Comparison of ENCODE assay signal across 7 mouse cellular contexts in genomic region chr2:84669828-84670568, GRCm38 (mm10). TPM values are rescaled to one million over a fixed set of nuclear protein-coding genes. Genes with fewer than 3 reads are reported as not detected.
DNase-seq lines count a peak whose midpoint lies in the region; ATAC-seq and TF ChIP-seq lines count a peak whose summit lies in the region.

No protein-coding gene starts in this region.

- no peak for TF ChIP-seq CTCF in testis, adult 2 months (IDR thresholded peaks at IDR 0.05; ENCODE audit: control insufficient read depth, insufficient read depth, insufficient replicate concordance, low read depth, low read length)
- no peak for TF ChIP-seq CTCF in cortical plate, adult 2 months (IDR thresholded peaks at IDR 0.05; ENCODE audit: extremely low read depth, insufficient read depth, low read length)

- DNase-seq in testis, postnatal 10 days (ENCODE audit: low spot score), result no peak
- DNase-seq in hindbrain, embryonic 11.5 days (ENCODE audit: low spot score), result no peak
- DNase-seq in left cerebral cortex, postnatal 10 days (ENCODE audit: extremely low spot score in 1 of 2, low spot score in 2 of 2), result no peak

- ATAC-seq in hindbrain, embryonic 11.5 days (ENCODE audit: low FRiP score), result peak; percentile 84
- ATAC-seq in liver, embryonic 16.5 days (ENCODE audit: low read depth), result peak; percentile 56
- peak; percentile 81 for ATAC-seq in neural tube, embryonic 14.5 days (ENCODE audit: low read depth)

- peak overlapping the region; percentile 90 for H3K4me3 ChIP-seq in testis, adult 2 months (ENCODE audit: control insufficient read depth, low read depth, low read length)
- H3K4me3 ChIP-seq in cortical plate, adult 2 months (ENCODE audit: insufficient read depth, low read length), result peak overlapping the region; percentile 86
- peak overlapping the region; percentile 89 for H3K4me3 ChIP-seq in hindbrain, embryonic 11.5 days (ENCODE audit: low read depth, low read length)
- peak overlapping the region; percentile 97 for H3K4me3 ChIP-seq in liver, embryonic 16.5 days (ENCODE audit: low read depth, low read length)
- peak overlapping the region; percentile 88 for H3K4me3 ChIP-seq in neural tube, embryonic 14.5 days (ENCODE audit: low read depth, low read length)

- intact Hi-C loops in left cerebral cortex, postnatal 10 days (cut with DNase I), result no loop called here

- no peak for TF ChIP-seq POLR2A in testis, adult 2 months (IDR thresholded peaks at IDR 0.05; ENCODE audit: control insufficient read depth, low read depth, low read length)
- no peak for TF ChIP-seq POLR2A in cortical plate, adult 2 months (IDR thresholded peaks at IDR 0.05; ENCODE audit: extremely low read depth, insufficient read depth, low read length)

- no peaks in the 10 kb centered on the region for H3K9me3 ChIP-seq in hindbrain, embryonic 11.5 days (ENCODE audit: control insufficient read depth, low read length)
- H3K9me3 ChIP-seq in liver, embryonic 16.5 days (replicated peaks; ENCODE audit: control insufficient read depth, low read length), result no peaks in the 10 kb centered on the region
- H3K9me3 ChIP-seq in neural tube, embryonic 14.5 days (ENCODE audit: control insufficient read depth, low read length), result no peaks in the 10 kb centered on the region

- 3% methylated on average over 38 of the region's 39 CpGs for whole genome bisulfite sequencing in hindbrain, embryonic 11.5 days
- 2% methylated on average over 39 of the region's 39 CpGs for WGBS in liver, embryonic 16.5 days (ENCODE audit: insufficient replicate concordance)
- 3% methylated on average over 39 of the region's 39 CpGs for WGBS in neural tube, embryonic 14.5 days

- peak overlapping the region; percentile 95 for H3K9ac ChIP-seq in hindbrain, embryonic 11.5 days (ENCODE audit: low read depth, low read length)
- H3K9ac ChIP-seq in liver, embryonic 16.5 days (ENCODE audit: low read depth, low read length), result peak overlapping the region; percentile 91
- peak overlapping the region; percentile 81 for H3K9ac ChIP-seq in neural tube, embryonic 14.5 days (replicated peaks; ENCODE audit: low read depth, low read length)

- peak overlapping the region; percentile 74 for H3K4me2 ChIP-seq in hindbrain, embryonic 11.5 days (replicated peaks; ENCODE audit: low read depth, low read length)
- H3K4me2 ChIP-seq in liver, embryonic 16.5 days (ENCODE audit: low read depth, low read length), result peak overlapping the region; percentile 93
- H3K4me2 ChIP-seq in neural tube, embryonic 14.5 days (ENCODE audit: low read depth, low read length), result peak overlapping the region; percentile 70

- H3K4me1 ChIP-seq in testis, adult 2 months (ENCODE audit: control insufficient read depth, insufficient read depth, low read length), result peaks cover 3% of the 10 kb centered on the region
- peaks cover 2% of the 10 kb centered on the region; the same call in 1 of the 2 replicates for H3K4me1 ChIP-seq in cortical plate, adult 2 months (ENCODE audit: control insufficient read depth, insufficient read depth, low read length)
- no peaks in the 10 kb centered on the region; the same call in 1 of the 2 replicates for H3K4me1 ChIP-seq in hindbrain, embryonic 11.5 days (replicated peaks; ENCODE audit: control insufficient read depth, insufficient read depth, low read length)
- peaks cover 8% of the 10 kb centered on the region for H3K4me1 ChIP-seq in liver, embryonic 16.5 days (ENCODE audit: control insufficient read depth, low read depth, low read length)
- peaks cover 9% of the 10 kb centered on the region; the same call in 1 of the 2 replicates for H3K4me1 ChIP-seq in neural tube, embryonic 14.5 days (ENCODE audit: control insufficient read depth, insufficient read depth, low read length)

- peaks cover 3% of the 10 kb centered on the region for H3K36me3 ChIP-seq in testis, adult 2 months (ENCODE audit: control insufficient read depth, insufficient read depth, low read length)
- 0 out of 2 replicates have a peak, but pooled peaks cover 2% of the 10 kb centered on the region for H3K36me3 ChIP-seq in hindbrain, embryonic 11.5 days (ENCODE audit: control insufficient read depth, insufficient read depth, low read length)
- peaks cover 19% of the 10 kb centered on the region for H3K36me3 ChIP-seq in liver, embryonic 16.5 days (ENCODE audit: control insufficient read depth, insufficient read depth)
- H3K36me3 ChIP-seq in neural tube, embryonic 14.5 days (ENCODE audit: control insufficient read depth, insufficient read depth, low read length), result peaks cover 16% of the 10 kb centered on the region; the same call in 1 of the 2 replicates

- no peaks in the 10 kb centered on the region for H3K27me3 ChIP-seq in testis, adult 2 months (ENCODE audit: control insufficient read depth, insufficient read depth, low read length)
- no peaks in the 10 kb centered on the region for H3K27me3 ChIP-seq in hindbrain, embryonic 11.5 days (ENCODE audit: control insufficient read depth, insufficient read depth, low read length)
- no peaks in the 10 kb centered on the region for H3K27me3 ChIP-seq in liver, embryonic 16.5 days (ENCODE audit: control insufficient read depth, insufficient read depth, low read depth, low read length)
- H3K27me3 ChIP-seq in neural tube, embryonic 14.5 days (ENCODE audit: control insufficient read depth, insufficient read depth, low read length), result no peaks in the 10 kb centered on the region

- H3K27ac ChIP-seq in testis, adult 2 months (ENCODE audit: control insufficient read depth, insufficient read depth, low read depth, low read length), result peak overlapping the region; percentile 75
- H3K27ac ChIP-seq in cortical plate, adult 2 months (ENCODE audit: insufficient read depth, low read length), result no peak overlapping the region
- H3K27ac ChIP-seq in hindbrain, embryonic 11.5 days (ENCODE audit: low read depth, low read length), result peak overlapping the region; percentile 91
- peak overlapping the region; percentile 81 for H3K27ac ChIP-seq in liver, embryonic 16.5 days (ENCODE audit: low read length)
- H3K27ac ChIP-seq in neural tube, embryonic 14.5 days (ENCODE audit: low read depth, low read length), result peak overlapping the region; percentile 90

RNA-seq across cellular contexts. Expression of gene Selenoh, which starts 0.6 kb away (rescaled TPM):
- polyA plus RNA-seq in testis, adult 2 months (2012; rRNA removed), result 13.5 and 16.3 TPM in 2 replicates
- 50.4 and 53.7 TPM in 2 replicates for polyA plus RNA-seq in cortical plate, adult 2 months (2012; rRNA removed)
- polyA plus RNA-seq in hindbrain, embryonic 11.5 days (2014; fragmentation: Nextera tagmentation; extraction: Ambion mirVana), result 396 and 408 TPM in 2 replicates
- polyA plus RNA-seq in liver, embryonic 16.5 days (2015; fragmentation: Nextera tagmentation; extraction: Ambion mirVana), result 66.4 and 73.3 TPM in 2 replicates
- polyA plus RNA-seq in neural tube, embryonic 14.5 days (2014; fragmentation: Nextera tagmentation; extraction: Ambion mirVana), result 163 and 181 TPM in 2 replicates
- 10 to 100 TPM; 71.0 to 73.0 TPM for total RNA-seq in left cerebral cortex, postnatal 10 days (2021)

RNA-seq across cellular contexts. Expression of gene Gm28635, which starts 7.8 kb away (rescaled TPM):
- not detected in 2 replicates for polyA plus RNA-seq in testis, adult 2 months (2012; rRNA removed)
- not detected in 2 replicates for polyA plus RNA-seq in cortical plate, adult 2 months (2012; rRNA removed)
- polyA plus RNA-seq in hindbrain, embryonic 11.5 days (2014; fragmentation: Nextera tagmentation; extraction: Ambion mirVana), result not detected in 2 replicates
- not detected in 2 replicates for polyA plus RNA-seq in liver, embryonic 16.5 days (2015; fragmentation: Nextera tagmentation; extraction: Ambion mirVana)
- 0.13 TPM in 1 of 2 replicates, not detected in the other for polyA plus RNA-seq in neural tube, embryonic 14.5 days (2014; fragmentation: Nextera tagmentation; extraction: Ambion mirVana)
- 10 to 100 TPM in 1 of 2 experiments, 1 to 10 TPM in 1; 6.7 to 11.1 TPM for total RNA-seq in left cerebral cortex, postnatal 10 days (2021)

RNA-seq across cellular contexts. Expression of gene Med19, which starts 8.2 kb away (rescaled TPM):
- polyA plus RNA-seq in testis, adult 2 months (2012; rRNA removed), result 11.8 and 14.3 TPM in 2 replicates
- polyA plus RNA-seq in cortical plate, adult 2 months (2012; rRNA removed), result 26.8 and 28.2 TPM in 2 replicates
- polyA plus RNA-seq in hindbrain, embryonic 11.5 days (2014; fragmentation: Nextera tagmentation; extraction: Ambion mirVana), result 65.2 and 66.3 TPM in 2 replicates
- polyA plus RNA-seq in liver, embryonic 16.5 days (2015; fragmentation: Nextera tagmentation; extraction: Ambion mirVana), result 17.1 TPM in 2 replicates
- 61.5 and 64.5 TPM in 2 replicates for polyA plus RNA-seq in neural tube, embryonic 14.5 days (2014; fragmentation: Nextera tagmentation; extraction: Ambion mirVana)
- total RNA-seq in left cerebral cortex, postnatal 10 days (2021), result 10 to 100 TPM; 36.1 to 36.8 TPM

RNA-seq across cellular contexts. Expression of gene Tmx2, which starts 8.9 kb away (rescaled TPM):
- 86.0 and 89.0 TPM in 2 replicates for polyA plus RNA-seq in testis, adult 2 months (2012; rRNA removed)
- 264 and 274 TPM in 2 replicates for polyA plus RNA-seq in cortical plate, adult 2 months (2012; rRNA removed)
- polyA plus RNA-seq in hindbrain, embryonic 11.5 days (2014; fragmentation: Nextera tagmentation; extraction: Ambion mirVana), result 185 and 190 TPM in 2 replicates
- 69.7 and 76.5 TPM in 2 replicates for polyA plus RNA-seq in liver, embryonic 16.5 days (2015; fragmentation: Nextera tagmentation; extraction: Ambion mirVana)
- 311 and 342 TPM in 2 replicates for polyA plus RNA-seq in neural tube, embryonic 14.5 days (2014; fragmentation: Nextera tagmentation; extraction: Ambion mirVana)
- total RNA-seq in left cerebral cortex, postnatal 10 days (2021), result 100 to 1,000 TPM; 183 to 192 TPM

RNA-seq across cellular contexts. Expression of gene Btbd18, which starts 11.1 kb away (rescaled TPM):
- polyA plus RNA-seq in testis, adult 2 months (2012; rRNA removed), result 4.1 and 4.2 TPM in 2 replicates
- polyA plus RNA-seq in cortical plate, adult 2 months (2012; rRNA removed), result not detected in 2 replicates
- polyA plus RNA-seq in hindbrain, embryonic 11.5 days (2014; fragmentation: Nextera tagmentation; extraction: Ambion mirVana), result 0.20 and 0.27 TPM in 2 replicates
- 0.04 TPM in 2 replicates for polyA plus RNA-seq in liver, embryonic 16.5 days (2015; fragmentation: Nextera tagmentation; extraction: Ambion mirVana)
- 0.24 and 0.44 TPM in 2 replicates for polyA plus RNA-seq in neural tube, embryonic 14.5 days (2014; fragmentation: Nextera tagmentation; extraction: Ambion mirVana)
- not detected for total RNA-seq in left cerebral cortex, postnatal 10 days (2021)
